Comparison of ENCODE assay signal across 11 mouse cellular contexts in genomic region chr9:58175745-58176487, GRCm38 (mm10). TPM values are rescaled to one million over a fixed set of nuclear protein-coding genes. Genes with fewer than 3 reads are reported as not detected.
DNase-seq lines count a peak whose midpoint lies in the region; ATAC-seq lines count a peak whose summit lies in the region.
"Had no signal": no experiment of that assay in that cellular context is flagged by ENCODE, and none has a peak within 500 bp of the region (broad histone marks: within the 10 kb centered on the region; RNA-seq: fewer than 3 reads in every experiment).

No protein-coding gene starts in this region.

- 37% methylated on average over 5 of the region's 5 CpGs for WGBS in forebrain, embryonic 16.5 days
- WGBS in stomach, embryonic 15.5 days, result 31% methylated on average over 5 of the region's 5 CpGs

- peaks cover 19% of the 10 kb centered on the region for H3K4me1 ChIP-seq in forebrain, embryonic 16.5 days (replicated peaks; ENCODE audit: control insufficient read depth, insufficient read depth, low read length)
- H3K4me1 ChIP-seq in stomach, embryonic 15.5 days, result 0 out of 2 replicates have a peak, but pooled peaks cover 4% of the 10 kb centered on the region

- peak; percentile 38 for DNase-seq in embryo, embryonic 10.5 days (ENCODE audit: low spot score)
- no peak for DNase-seq in embryo, embryonic 10 days (ENCODE audit: low spot score)
- DNase-seq in left cerebral cortex, adult 18-20 months (ENCODE audit: low spot score in 2 of 2), result peak; percentile 52 to 61
- no peak for DNase-seq in left cerebral cortex, postnatal 10 days (ENCODE audit: extremely low spot score in 1 of 2, low spot score in 2 of 2)
- DNase-seq in thymus, postnatal 4 days, result no peak
- DNase-seq in lung, adult 18-20 months, result no peak
- DNase-seq: lung, postnatal 14 days had no signal

- intact Hi-C loops in left cerebral cortex, postnatal 10 days (cut with DNase I), result loop anchor here (1.0 kb wide), 1 partner anchor 21 kb away; no protein-coding TSS in a partner anchor

- no peaks in the 10 kb centered on the region for H3K27me3 ChIP-seq in forebrain, embryonic 16.5 days (replicated peaks; ENCODE audit: control insufficient read depth, insufficient read depth, low read length)
- H3K27me3 ChIP-seq in stomach, embryonic 15.5 days (replicated peaks), result no peaks in the 10 kb centered on the region

- H3K27ac ChIP-seq in forebrain, embryonic 16.5 days (ENCODE audit: low read length), result peak overlapping the region; percentile 81
- H3K27ac ChIP-seq in stomach, embryonic 15.5 days, result peak overlapping the region; percentile 67; the same call in 1 of the 2 replicates

- no peak overlapping the region for H3K4me2 ChIP-seq in forebrain, embryonic 16.5 days (ENCODE audit: low read length)
- no peak overlapping the region for H3K4me2 ChIP-seq in stomach, embryonic 15.5 days

- peak; percentile 59; the same call in 1 of the 2 replicates for ATAC-seq in forebrain, embryonic 16.5 days
- ATAC-seq in stomach, embryonic 15.5 days (ENCODE audit: insufficient read depth, low FRiP score, low read depth), result no peak

- H3K36me3 ChIP-seq in forebrain, embryonic 16.5 days (ENCODE audit: control insufficient read depth, insufficient read depth), result no peaks in the 10 kb centered on the region
- H3K36me3 ChIP-seq in stomach, embryonic 15.5 days, result no peaks in the 10 kb centered on the region

- H3K9ac ChIP-seq in forebrain, embryonic 16.5 days (replicated peaks; ENCODE audit: low read depth, low read length), result no peak overlapping the region
- H3K9ac ChIP-seq in stomach, embryonic 15.5 days, result no peak overlapping the region

- H3K4me3 ChIP-seq in forebrain, embryonic 16.5 days (replicated peaks; ENCODE audit: low read length), result no peak overlapping the region
- no peak overlapping the region for H3K4me3 ChIP-seq in stomach, embryonic 15.5 days (replicated peaks)
- H3K4me3 ChIP-seq: erythroblast, embryonic 14.5 days had no signal

- H3K9me3 ChIP-seq in forebrain, embryonic 16.5 days (ENCODE audit: control insufficient read depth, low read length), result no peaks in the 10 kb centered on the region
- no peaks in the 10 kb centered on the region for H3K9me3 ChIP-seq in stomach, embryonic 15.5 days

RNA-seq across cellular contexts. Expression of gene Islr, which starts 28.2 kb away (rescaled TPM):
- total RNA-seq in left cerebral cortex, adult 18-20 months (2021), result 10 to 100 TPM; 16.5 to 17.4 TPM
- total RNA-seq in left cerebral cortex, postnatal 10 days (2021), result 10 to 100 TPM; 14.0 to 14.3 TPM
- 16.8 and 25.5 TPM in 2 replicates for polyA plus RNA-seq in forebrain, embryonic 16.5 days (2015; fragmentation: Nextera tagmentation; extraction: Ambion mirVana)
- polyA plus RNA-seq in stomach, embryonic 15.5 days (2015; fragmentation: Nextera tagmentation; extraction: Ambion mirVana), result 105 and 114 TPM in 2 replicates
- polyA plus RNA-seq: erythroblast, embryonic 14.5 days had no signal

RNA-seq across cellular contexts. Expression of gene Islr2, which starts 28.2 kb away (rescaled TPM):
- 10 to 100 TPM; 71.2 to 72.3 TPM for total RNA-seq in left cerebral cortex, adult 18-20 months (2021)
- total RNA-seq in left cerebral cortex, postnatal 10 days (2021), result 100 to 1,000 TPM; 130 to 138 TPM
- 74.4 and 88.4 TPM in 2 replicates for polyA plus RNA-seq in forebrain, embryonic 16.5 days (2015; fragmentation: Nextera tagmentation; extraction: Ambion mirVana)
- polyA plus RNA-seq in stomach, embryonic 15.5 days (2015; fragmentation: Nextera tagmentation; extraction: Ambion mirVana), result 1.5 and 1.7 TPM in 2 replicates
- polyA plus RNA-seq: erythroblast, embryonic 14.5 days had no signal

RNA-seq across cellular contexts. Expression of gene Ccdc33, which starts 57.3 kb away (rescaled TPM):
- total RNA-seq in left cerebral cortex, adult 18-20 months (2021), result 1 to 10 TPM in 1 of 2 experiments, under 1 TPM in 1; 0.67 to 1.2 TPM
- total RNA-seq in left cerebral cortex, postnatal 10 days (2021), result under 1 TPM; 0.43 to 0.47 TPM
- polyA plus RNA-seq in forebrain, embryonic 16.5 days (2015; fragmentation: Nextera tagmentation; extraction: Ambion mirVana), result 0.51 and 0.79 TPM in 2 replicates
- 0.18 and 0.19 TPM in 2 replicates for polyA plus RNA-seq in stomach, embryonic 15.5 days (2015; fragmentation: Nextera tagmentation; extraction: Ambion mirVana)
- polyA plus RNA-seq: erythroblast, embryonic 14.5 days; small intestine, adult 2 months had no signal

Comparison
In these comparisons a context has a peak if more than half of its experiments do, and no peak if none do; other contexts are left out.
1. DNase-seq: peak in embryo, embryonic 10.5 days (single experiment) and left cerebral cortex, adult 18-20 months (2 of 2); none in embryo, embryonic 10 days (single experiment), left cerebral cortex, postnatal 10 days (0 of 2), thymus, postnatal 4 days (single experiment) and lung, adult 18-20 months (0 of 2).